Mouse (Mus musculus): ENCODE data around the gene Mrtfb. TPM values are rescaled to one million over a fixed set of nuclear protein-coding genes. Genes with fewer than 3 reads are reported as not detected.
"Not testable (repeated sequence)": the region's sequence is repeated elsewhere in the genome, so short reads cannot be mapped to it uniquely, and the experiment has no call there.

The Mrtfb gene
- total RNA-seq, 2 experiments from 2014 or later: 62.9 to 63.5 TPM

GRCm38 (mm10) chr16:13345822-13346221 is 89.5 kb downstream of the Mrtfb start:
- DNase-seq; intact Hi-C loops (cut with DNase I): not testable (repeated sequence)

GRCm38 (mm10) chr16:13350729-13351128 is 94.4 kb downstream of the Mrtfb start:
- intact Hi-C loops (cut with DNase I): no loop called here
- DNase-seq: no peak

GRCm38 (mm10) chr16:13351268-13351667 is 95.0 kb downstream of the Mrtfb start:
- intact Hi-C loops (cut with DNase I): no loop called here
- DNase-seq: peak; percentile 18

GRCm38 (mm10) chr16:13353927-13354326 is 97.6 kb downstream of the Mrtfb start:
- no peak for DNase-seq
- intact Hi-C loops (cut with DNase I): no loop called here

GRCm38 (mm10) chr16:13354431-13354830 is 98.2 kb downstream of the Mrtfb start:
- DNase-seq: no peak
- intact Hi-C loops (cut with DNase I): no loop called here

GRCm38 (mm10) chr16:13357806-13358679 is 101.8 kb downstream of the Mrtfb start:
- peak; percentile 50 for DNase-seq
- intact Hi-C loops (cut with DNase I): loop anchor here (5.0 kb wide), 2 partner anchors 96 to 196 kb away; no protein-coding TSS in a partner anchor

GRCm38 (mm10) chr16:13358741-13359140 is 102.5 kb downstream of the Mrtfb start:
- intact Hi-C loops (cut with DNase I): loop anchor here (5.0 kb wide), 2 partner anchors 96 to 196 kb away; no protein-coding TSS in a partner anchor
- DNase-seq: no peak

GRCm38 (mm10) chr16:13359405-13359858 is 103.2 kb downstream of the Mrtfb start:
- DNase-seq: no peak
- intact Hi-C loops (cut with DNase I): loop anchor here (5.0 kb wide), 2 partner anchors 97 to 197 kb away; no protein-coding TSS in a partner anchor

- intact Hi-C loops (cut with DNase I): no loop called here
Observed at GRCm38 (mm10) chr16:13360208-13360607, 103.9 kb downstream of the Mrtfb start.

GRCm38 (mm10) chr16:13360835-13361234 is 104.6 kb downstream of the Mrtfb start:
- no peak for DNase-seq
- intact Hi-C loops (cut with DNase I): no loop called here

More at GRCm38 (mm10) chr16:13360208-13360607, 103.9 kb downstream of the Mrtfb start:
- DNase-seq: no peak

- no peak for DNase-seq
- intact Hi-C loops (cut with DNase I): no loop called here
Observed at GRCm38 (mm10) chr16:13363141-13363540, 106.9 kb downstream of the Mrtfb start.

- no peak for DNase-seq
- intact Hi-C loops (cut with DNase I): no loop called here
Observed at GRCm38 (mm10) chr16:13364145-13364544, 107.9 kb downstream of the Mrtfb start.

GRCm38 (mm10) chr16:13366256-13366655 is 110.0 kb downstream of the Mrtfb start:
- DNase-seq: no peak
- intact Hi-C loops (cut with DNase I): no loop called here

GRCm38 (mm10) chr16:13366802-13367465 is 110.7 kb downstream of the Mrtfb start:
- no peak for DNase-seq
- intact Hi-C loops (cut with DNase I): no loop called here

- intact Hi-C loops (cut with DNase I): no loop called here
- DNase-seq: no peak
Observed at GRCm38 (mm10) chr16:13367466-13367856, 111.2 kb downstream of the Mrtfb start.

- DNase-seq: no peak
Observed at GRCm38 (mm10) chr16:13368645-13369044, 112.4 kb downstream of the Mrtfb start.

GRCm38 (mm10) chr16:13371740-13372287 is 115.5 kb downstream of the Mrtfb start:
- peak; percentile 87 for DNase-seq
- intact Hi-C loops (cut with DNase I): no loop called here

More at GRCm38 (mm10) chr16:13368645-13369044, 112.4 kb downstream of the Mrtfb start:
- intact Hi-C loops (cut with DNase I): no loop called here

GRCm38 (mm10) chr16:13372899-13373533 is 116.7 kb downstream of the Mrtfb start:
- DNase-seq: no peak
- intact Hi-C loops (cut with DNase I): no loop called here

- intact Hi-C loops (cut with DNase I): no loop called here
- no peak for DNase-seq
Observed at GRCm38 (mm10) chr16:13376947-13377486, 120.7 kb downstream of the Mrtfb start.

- intact Hi-C loops (cut with DNase I): no loop called here
- DNase-seq: no peak
Observed at GRCm38 (mm10) chr16:13378157-13378556, 121.9 kb downstream of the Mrtfb start.

Measured in left cerebral cortex, postnatal 4 days (tissue).